ENCODE assay signal across 11 mouse cellular contexts in the genomic region with DNA sequence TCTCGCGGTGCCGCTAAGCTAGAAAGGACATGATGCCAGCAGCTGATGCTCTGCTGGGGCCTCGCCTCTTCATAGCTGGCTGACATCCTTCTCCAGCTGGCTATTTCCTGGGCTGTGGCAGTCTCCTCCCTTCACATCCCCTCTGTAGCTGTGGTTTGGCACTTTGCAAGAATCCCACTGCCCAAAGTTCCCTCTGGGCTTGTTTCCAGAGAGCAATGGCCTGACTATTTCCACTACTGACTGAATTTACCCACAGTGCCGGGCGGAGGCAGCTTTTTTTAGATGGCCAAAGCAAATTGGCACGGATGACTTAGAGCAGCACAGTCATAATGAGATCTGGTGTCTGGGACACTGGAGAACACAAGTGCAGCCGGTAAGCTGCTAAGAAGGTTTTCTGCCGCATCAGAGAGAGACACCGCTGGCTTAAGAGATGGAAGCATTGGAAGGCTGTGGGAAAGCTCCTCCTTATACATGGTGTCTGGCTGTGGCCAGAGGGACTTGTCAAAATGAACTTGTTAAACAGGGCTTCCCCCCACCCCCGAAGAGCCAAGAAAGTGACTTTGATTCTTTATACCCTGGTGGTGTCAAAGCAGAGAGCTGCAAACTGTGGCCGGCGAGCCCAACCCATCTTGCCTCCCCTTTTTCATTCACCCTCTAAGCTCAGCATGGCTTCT.
DNase-seq lines count a peak whose midpoint lies in the region; ATAC-seq lines count a peak whose summit lies in the region.
"Had no signal": no experiment of that assay in that cellular context is flagged by ENCODE, and none has a peak within 500 bp of the region (broad histone marks: within the 10 kb centered on the region; RNA-seq: fewer than 3 reads in every experiment).

No protein-coding gene starts in this region.

- 84% methylated on average over 13 of the region's 13 CpGs for WGBS in intestine, embryonic 15.5 days

- H3K9me3 ChIP-seq in intestine, embryonic 15.5 days, result no peaks in the 10 kb centered on the region

- no peaks in the 10 kb centered on the region for H3K36me3 ChIP-seq in intestine, embryonic 15.5 days

- no peak overlapping the region for H3K9ac ChIP-seq in intestine, embryonic 15.5 days

- ATAC-seq in cerebellum, adult (ENCODE audit: insufficient number of reproducible peaks, low FRiP score, low TSS enrichment), result no peak
- ATAC-seq in intestine, embryonic 15.5 days, result no peak

- no peak overlapping the region for H3K27ac ChIP-seq in intestine, embryonic 15.5 days

- no peak overlapping the region for H3K4me2 ChIP-seq in intestine, embryonic 15.5 days (replicated peaks)

- H3K4me1 ChIP-seq in intestine, embryonic 15.5 days (replicated peaks), result no peaks in the 10 kb centered on the region

- no peaks in the 10 kb centered on the region for H3K27me3 ChIP-seq in intestine, embryonic 15.5 days (replicated peaks)

- DNase-seq in cerebellum, postnatal 14 days, result peak; percentile 23 to 27
- DNase-seq in layer of hippocampus, postnatal 14 days (ENCODE audit: low spot score in 2 of 2), result peak; percentile 9 to 31
- DNase-seq in layer of hippocampus, adult 9-11 months, result no peak
- peak; percentile 11 for DNase-seq in right cerebral cortex, postnatal 4 days
- DNase-seq in right cerebral cortex, postnatal 25 days, result no peak
- DNase-seq in thymus, postnatal 36 days, result no peak
- DNase-seq: cerebellum, adult 11-12 months; heart, adult 18-20 months; spleen, adult 18-20 months had no signal

- no peak overlapping the region for H3K4me3 ChIP-seq in intestine, embryonic 15.5 days (replicated peaks)

Comparison
In these comparisons a context has a peak if more than half of its experiments do, and no peak if none do; other contexts are left out.
1. DNase-seq: peak in cerebellum, postnatal 14 days (2 of 2), layer of hippocampus, postnatal 14 days (2 of 2) and right cerebral cortex, postnatal 4 days (single experiment); none in layer of hippocampus, adult 9-11 months (single experiment), right cerebral cortex, postnatal 25 days (single experiment) and thymus, postnatal 36 days (0 of 2).